Mouse (Mus musculus): ENCODE results near the gene Jam3. TPM values are rescaled to one million over a fixed set of nuclear protein-coding genes. Genes with fewer than 3 reads are reported as not detected.

Gene Jam3
- polyA plus RNA-seq, 1 experiment from 2014 or later = 103 TPM

DNA sequence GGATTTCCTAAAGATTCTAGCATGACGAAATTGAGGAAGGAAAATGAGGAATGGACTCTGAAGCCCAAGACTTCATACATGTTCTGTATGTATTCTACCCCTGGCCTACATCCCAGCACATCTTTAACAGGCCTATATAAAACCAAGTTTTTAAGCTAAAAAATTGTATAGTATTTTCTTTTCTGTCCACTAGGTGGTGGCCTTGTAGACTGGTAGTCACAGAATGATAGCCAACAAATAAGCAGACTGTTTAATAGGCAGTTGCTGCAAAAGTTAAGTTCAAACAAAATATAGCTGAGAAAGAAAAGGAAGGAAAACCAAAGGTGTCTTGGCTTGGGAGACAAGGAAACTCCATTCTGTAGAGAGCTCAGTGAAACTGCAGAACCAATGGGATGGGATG lies 80.5 kb downstream of the Jam3 start:
- no peak for ATAC-seq
- Histone ChIP-seq H3K9ac (replicated peaks) (no peak overlapping the region), H3K27me3 (no peaks in the 10 kb centered on the region), H3K4me1 (replicated peaks) (no peaks in the 10 kb centered on the region), H3K9me3 (no peaks in the 10 kb centered on the region), H3K4me3 (replicated peaks) (no peak overlapping the region), H3K36me3 (peaks cover 64% of the 10 kb centered on the region), H3K4me2 (replicated peaks) (no peak overlapping the region), H3K27ac (no peak overlapping the region)
- WGBS = 86% methylated on average over 1 of the region's 1 CpGs

DNA sequence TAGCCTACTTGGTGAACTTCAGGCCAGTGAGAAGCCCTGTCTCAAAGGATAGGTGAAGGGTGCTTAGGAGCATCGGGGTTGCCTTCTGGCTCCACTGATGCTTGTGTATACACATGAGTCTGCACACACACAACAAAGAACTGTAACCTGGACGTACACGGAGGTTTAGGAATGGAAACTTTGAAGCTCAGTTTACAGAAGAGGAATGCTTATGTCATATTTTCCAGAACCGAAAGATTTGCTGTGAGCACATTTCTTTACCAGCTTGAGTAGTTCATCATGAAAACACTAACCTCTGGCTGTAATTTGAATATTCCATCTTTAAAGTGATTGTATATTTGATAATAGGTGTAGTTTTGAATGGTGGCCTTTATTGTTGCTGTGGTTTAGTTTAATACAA lies 84.3 kb downstream of the Jam3 start:
- H3K9me3 ChIP-seq = no peaks in the 10 kb centered on the region
- no peak overlapping the region for H3K27ac ChIP-seq
- H3K4me1 ChIP-seq (replicated peaks) = no peaks in the 10 kb centered on the region
- peaks cover 74% of the 10 kb centered on the region for H3K36me3 ChIP-seq
- H3K4me2 ChIP-seq (replicated peaks) = no peak overlapping the region
- no peaks in the 10 kb centered on the region for H3K27me3 ChIP-seq
- WGBS = 94% methylated on average over 4 of the region's 4 CpGs
- ATAC-seq = no peak
- no peak overlapping the region for H3K9ac ChIP-seq (replicated peaks)
- H3K4me3 ChIP-seq (replicated peaks) = no peak overlapping the region

DNA sequence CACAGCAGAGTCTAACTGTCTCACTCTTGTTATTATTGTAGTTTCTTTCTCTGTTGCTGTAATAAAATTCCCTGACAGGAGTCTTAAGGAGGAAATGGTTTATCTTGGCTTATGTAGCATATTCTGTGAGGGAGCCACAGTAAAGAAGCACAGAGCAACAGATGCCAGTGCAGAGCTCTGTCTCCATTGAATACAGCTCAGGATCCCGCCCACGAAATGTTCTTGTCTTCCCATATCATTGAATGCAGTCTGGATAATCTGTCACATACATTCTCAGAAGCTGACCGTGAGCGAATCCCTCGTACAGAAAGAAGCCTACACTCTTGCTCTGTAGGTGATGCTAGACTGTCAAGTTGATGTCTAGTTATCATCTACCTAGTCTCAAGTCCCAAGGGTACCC lies 96.9 kb downstream of the Jam3 start:
- H3K4me2 ChIP-seq (replicated peaks) = no peak overlapping the region
- H3K4me1 ChIP-seq (replicated peaks) = no peaks in the 10 kb centered on the region
- WGBS = 96% methylated on average over 5 of the region's 5 CpGs
- no peak overlapping the region for H3K9ac ChIP-seq (replicated peaks)
- peaks cover 90% of the 10 kb centered on the region for H3K36me3 ChIP-seq
- no peaks in the 10 kb centered on the region for H3K27me3 ChIP-seq
- H3K9me3 ChIP-seq = no peaks in the 10 kb centered on the region
- no peak for ATAC-seq
- no peak overlapping the region for H3K4me3 ChIP-seq (replicated peaks)
- H3K27ac ChIP-seq = no peak overlapping the region

DNA sequence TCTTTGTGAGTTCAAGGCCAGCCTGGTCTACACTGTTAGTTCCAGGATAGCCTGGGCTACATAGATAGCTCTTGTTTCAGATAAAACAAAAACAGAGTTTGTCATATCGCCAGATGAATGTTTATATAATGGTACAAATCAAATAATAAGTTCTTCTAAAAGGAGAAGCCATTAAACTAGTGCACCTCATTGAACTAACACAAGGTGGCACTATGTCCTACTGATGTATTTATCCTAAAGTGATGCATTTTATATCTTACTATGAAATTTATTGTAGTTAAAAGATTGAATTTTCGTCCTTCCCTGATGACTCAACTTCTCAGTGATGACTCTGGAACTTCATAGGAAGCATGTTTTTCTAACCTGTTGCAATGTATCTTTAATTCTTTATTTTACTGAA lies 105.7 kb downstream of the Jam3 start:
- ATAC-seq = no peak
- Histone ChIP-seq H3K36me3 (peaks cover 84% of the 10 kb centered on the region), H3K4me1 (replicated peaks) (no peaks in the 10 kb centered on the region), H3K27me3 (no peaks in the 10 kb centered on the region), H3K4me2 (replicated peaks) (no peak overlapping the region), H3K9ac (replicated peaks) (no peak overlapping the region), H3K9me3 (no peaks in the 10 kb centered on the region), H3K27ac (no peak overlapping the region), H3K4me3 (replicated peaks) (no peak overlapping the region)
- WGBS = 98% methylated on average over 2 of the region's 2 CpGs

Other genes with a start within 250 kb of the Jam3 start
- gene Gm1110, start 232.3 kb downstream of the Jam3 start, polyA plus RNA-seq (2015; fragmentation: Nextera tagmentation; extraction: Ambion mirVana) = 0.09 TPM in 1 of 2 replicates, not detected in the other
- gene Acad8, start 155.9 kb downstream of the Jam3 start, polyA plus RNA-seq (2015; fragmentation: Nextera tagmentation; extraction: Ambion mirVana) = 35.7 and 37.3 TPM in 2 replicates
- 126 and 136 TPM in 2 replicates for gene Thyn1, start 155.7 kb downstream of the Jam3 start, polyA plus RNA-seq (2015; fragmentation: Nextera tagmentation; extraction: Ambion mirVana)
- 63.9 and 69.4 TPM in 2 replicates for gene Vps26b, start 125.4 kb downstream of the Jam3 start, polyA plus RNA-seq (2015; fragmentation: Nextera tagmentation; extraction: Ambion mirVana)
- gene Ncapd3, start 125.2 kb downstream of the Jam3 start, polyA plus RNA-seq (2015; fragmentation: Nextera tagmentation; extraction: Ambion mirVana) = 21.1 and 21.7 TPM in 2 replicates
- 11.3 and 12.6 TPM in 2 replicates for gene Igsf9b, start 143.8 kb upstream of the Jam3 start, polyA plus RNA-seq (2015; fragmentation: Nextera tagmentation; extraction: Ambion mirVana)
- 0.35 TPM in 1 of 2 replicates, not detected in the other for gene Spata19, start 241.4 kb upstream of the Jam3 start, polyA plus RNA-seq (2015; fragmentation: Nextera tagmentation; extraction: Ambion mirVana)